Comparison of ENCODE assay signal across 18 mouse cellular contexts in the genomic region with DNA sequence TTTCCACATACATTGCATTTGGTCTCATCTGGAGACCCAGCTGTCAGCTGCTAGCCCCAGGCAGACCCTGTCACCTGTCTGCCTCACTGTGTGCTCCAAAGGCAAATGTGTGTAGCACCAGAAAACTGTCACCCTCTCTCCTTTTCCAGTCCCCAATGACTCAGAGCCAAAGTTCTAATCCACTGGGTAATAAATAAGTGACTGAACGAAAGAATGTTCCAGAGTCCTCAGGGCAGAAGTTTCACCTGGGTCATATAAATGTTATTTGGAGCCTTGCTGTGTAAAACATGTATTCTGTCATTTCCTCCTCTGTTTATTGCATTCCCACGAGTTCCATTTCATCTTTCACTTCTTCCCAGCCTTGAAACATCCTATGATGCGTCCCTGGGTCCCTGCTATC.
"Had no signal": no experiment of that assay in that cellular context is flagged by ENCODE, and none has a peak within 500 bp of the region (broad histone marks: within the 10 kb centered on the region; RNA-seq: fewer than 3 reads in every experiment).

No protein-coding gene starts in this region.

- ATAC-seq: liver, embryonic 12.5 days had no signal

- DNase-seq: kidney, adult 11 months; kidney, postnatal 10 days; layer of hippocampus, postnatal 36 days; liver; lung, adult 18-20 months; lung, postnatal 10 days; lung, postnatal 4 days; midbrain, embryonic 14.5 days; right cerebral cortex, postnatal 4 days; spleen, adult 18-20 months; thymus, postnatal 36 days had no signal

- H3K4me1 ChIP-seq: liver, embryonic 12.5 days; liver, embryonic 15.5 days; lung, embryonic 15.5 days; stomach, embryonic 15.5 days had no signal

- H3K4me3 ChIP-seq: left cerebral cortex, adult 2 months; limb, embryonic 12.5 days; liver, embryonic 12.5 days; liver, embryonic 15.5 days; lung, embryonic 15.5 days; stomach, embryonic 15.5 days had no signal

- H3K27ac ChIP-seq: left cerebral cortex, adult 2 months; limb, embryonic 12.5 days; liver, embryonic 12.5 days; liver, embryonic 15.5 days; lung, embryonic 15.5 days; stomach, embryonic 15.5 days had no signal

- H3K9me3 ChIP-seq: liver, embryonic 12.5 days; liver, embryonic 15.5 days; lung, embryonic 15.5 days; stomach, embryonic 15.5 days had no signal

- H3K9ac ChIP-seq: limb, embryonic 12.5 days; liver, embryonic 12.5 days; liver, embryonic 15.5 days; lung, embryonic 15.5 days; stomach, embryonic 15.5 days had no signal

- H3K27me3 ChIP-seq: limb, embryonic 12.5 days; liver, embryonic 12.5 days; liver, embryonic 15.5 days; lung, embryonic 15.5 days; stomach, embryonic 15.5 days had no signal

- H3K4me2 ChIP-seq: limb, embryonic 12.5 days; liver, embryonic 12.5 days; liver, embryonic 15.5 days; lung, embryonic 15.5 days; midbrain, embryonic 11.5 days; stomach, embryonic 15.5 days had no signal

- H3K36me3 ChIP-seq: limb, embryonic 12.5 days; liver, embryonic 12.5 days; liver, embryonic 15.5 days; lung, embryonic 15.5 days; stomach, embryonic 15.5 days had no signal
